Mouse (Mus musculus) CH12.LX (cell line): Measurements from ENCODE around the gene Cyp27a1. TPM values are rescaled to one million over a fixed set of nuclear protein-coding genes. Genes with fewer than 3 reads are reported as not detected.
A peak's percentile ranks its signal among the peaks of the same experiment; 100 is the strongest.

Experiments
- DNase-seq: peaks from one replicate; pipeline ENCODE4 v3.0.0-alpha.2; 2013; ENCODE audit errors: extremely low read depth
- H3K27ac ChIP-seq: 2 replicates; pipeline ENCODE4 v1.5.1; 2012; ENCODE audit warnings: low read depth, mild to moderate bottlenecking, control low read depth, moderate library complexity; ENCODE audit not compliant: insufficient read depth
- H3K27me3 ChIP-seq: replicated peaks from 2 replicates; pipeline ENCODE3; 2012; ENCODE audit warnings: inconsistent platforms
- H3K36me3 ChIP-seq, 2 experiments: replicated peaks in 1 of 2; 2 replicates each; pipeline versions ENCODE3 to v1.6.1; 2012; ENCODE audit warnings: inconsistent platforms in 1 of 2, low read length in 1 of 2, mild to moderate bottlenecking in 1 of 2, mixed read lengths in 1 of 2, moderate library complexity in 1 of 2; ENCODE audit not compliant: control insufficient read depth in 1 of 2, insufficient read depth in 1 of 2
- H3K4me1 ChIP-seq, 2 experiments: 2 replicates each; pipeline ENCODE4 v1.6.1; 2012; ENCODE audit warnings: inconsistent platforms in 1 of 2, moderate library complexity in 1 of 2; ENCODE audit not compliant: insufficient read depth in 2 of 2, control insufficient read depth in 1 of 2
- H3K4me2 ChIP-seq: 2 replicates; pipeline ENCODE4 v1.6.1; 2012; ENCODE audit warnings: low read depth, mild to moderate bottlenecking, control low read depth; ENCODE audit not compliant: poor library complexity, insufficient read depth, severe bottlenecking
- H3K4me3 ChIP-seq, 3 experiments: fragments of 150-350 bp in 1 of 3; sonication (generic) in 1 of 3; replicated peaks in 1 of 3; 2 replicates each; pipeline versions ENCODE3 to v1.5.1; 2011 to 2012; ENCODE audit warnings: low read depth in 2 of 3, low read length in 2 of 3, mild to moderate bottlenecking in 2 of 3, moderate library complexity in 2 of 3, control low read depth in 1 of 3, improper control_type of control experiment in 1 of 3, inconsistent platforms in 1 of 3, mixed read lengths in 1 of 3; ENCODE audit not compliant: poor library complexity in 1 of 3
- H3K79me2 ChIP-seq: replicated peaks from 2 replicates; pipeline ENCODE4 v1.6.1; 2012; ENCODE audit warnings: mild to moderate bottlenecking, moderate library complexity; ENCODE audit not compliant: control insufficient read depth, poor library complexity, insufficient read depth, severe bottlenecking; ENCODE audit errors: extremely low read depth
- H3K9ac ChIP-seq: 2 replicates; pipeline ENCODE4 v1.6.1; 2012; ENCODE audit warnings: low read depth, mild to moderate bottlenecking, control low read depth, moderate library complexity; ENCODE audit not compliant: insufficient read depth
- H3K9me3 ChIP-seq: replicated peaks from 2 replicates; pipeline ENCODE3; 2012; ENCODE audit warnings: low read length, inconsistent platforms, mixed read lengths
- BHLHE40 ChIP-seq: IDR thresholded peaks from 2 replicates; pipeline ENCODE4 v1.6.1; 2011; ENCODE audit warnings: mild to moderate bottlenecking, low read depth, low read length, improper control_type of control experiment
- CHD2 ChIP-seq: IDR thresholded peaks from 2 replicates; pipeline ENCODE4 v1.6.1; 2011; ENCODE audit warnings: low read length, improper control_type of control experiment
- CTCF ChIP-seq, 2 experiments: IDR thresholded peaks in 1 of 2; conservative IDR thresholded peaks in 1 of 2; 2 replicates each; pipeline ENCODE4 v1.5.1; 2011 to 2012; ENCODE audit warnings: low read depth in 2 of 2, low read length in 2 of 2, improper control_type of control experiment in 1 of 2, inconsistent platforms in 1 of 2, mild to moderate bottlenecking in 1 of 2, moderate library complexity in 1 of 2
- ELF1 ChIP-seq: IDR thresholded peaks from 2 replicates; pipeline ENCODE4 v1.6.1; 2014; ENCODE audit warnings: low read depth, mild to moderate bottlenecking, inconsistent platforms, low read length, improper control_type of control experiment
- EP300 ChIP-seq: IDR thresholded peaks from 2 replicates; pipeline ENCODE4 v1.6.1; 2011; ENCODE audit warnings: low read length, improper control_type of control experiment
- GABPA ChIP-seq: IDR thresholded peaks from 2 replicates; pipeline ENCODE4 v1.6.1; 2012; ENCODE audit warnings: low read depth, low read length, improper control_type of control experiment, inconsistent platforms; ENCODE audit not compliant: insufficient replicate concordance
- HCFC1 ChIP-seq: IDR thresholded peaks from 2 replicates; pipeline ENCODE4 v1.6.1; 2012; ENCODE audit warnings: low read depth, mild to moderate bottlenecking, inconsistent platforms, low read length, improper control_type of control experiment
- IRF4 ChIP-seq: IDR thresholded peaks from 2 replicates; pipeline ENCODE4 v1.6.1; 2014; ENCODE audit warnings: low read depth, mild to moderate bottlenecking, inconsistent platforms, low read length, improper control_type of control experiment
- JUN ChIP-seq: IDR thresholded peaks from 2 replicates; pipeline ENCODE4 v1.6.1; 2011; ENCODE audit warnings: low read depth, mild to moderate bottlenecking, low read length, improper control_type of control experiment, moderate library complexity; ENCODE audit not compliant: insufficient read depth
- JUND ChIP-seq: conservative IDR thresholded peaks from 2 replicates; pipeline ENCODE4 v1.6.1; 2011; ENCODE audit warnings: low read depth, low read length, improper control_type of control experiment
- KAT2A ChIP-seq: IDR thresholded peaks from 2 replicates; pipeline ENCODE4 v1.6.1; 2012; ENCODE audit warnings: low read length, improper control_type of control experiment, inconsistent platforms; ENCODE audit not compliant: insufficient replicate concordance
- MYC ChIP-seq: IDR thresholded peaks from 2 replicates; pipeline ENCODE4 v1.6.1; 2011; ENCODE audit warnings: low read depth, mild to moderate bottlenecking, improper control_type of control experiment, low read length
- PAX5 ChIP-seq: IDR thresholded peaks from 2 replicates; pipeline ENCODE4 v1.6.1; 2012; ENCODE audit warnings: low read length, inconsistent platforms, mixed read lengths
- POLR2A ChIP-seq: IDR thresholded peaks from 2 replicates; pipeline ENCODE4 v1.6.1; 2011; ENCODE audit warnings: low read depth, mild to moderate bottlenecking, improper control_type of control experiment, low read length
- POLR2AphosphoS2 ChIP-seq: IDR thresholded peaks from 2 replicates; pipeline ENCODE4 v1.6.1; 2011; ENCODE audit warnings: low read depth, low read length, improper control_type of control experiment
- SMC3 ChIP-seq: IDR thresholded peaks from 2 replicates; pipeline ENCODE4 v1.6.1; 2011; ENCODE audit warnings: low read depth, low read length, improper control_type of control experiment
- UBTF ChIP-seq: IDR thresholded peaks from 2 replicates; pipeline ENCODE4 v1.6.1; 2012; ENCODE audit warnings: low read depth, mild to moderate bottlenecking, inconsistent platforms, low read length, improper control_type of control experiment, moderate library complexity
- USF1 ChIP-seq: IDR thresholded peaks from 2 replicates; pipeline ENCODE4 v1.6.1; 2014; ENCODE audit warnings: low read depth, mild to moderate bottlenecking, inconsistent platforms, low read length, improper control_type of control experiment
- USF2 ChIP-seq: conservative IDR thresholded peaks from 2 replicates; pipeline ENCODE4 v1.6.1; 2011; ENCODE audit warnings: low read depth, low read length, improper control_type of control experiment
- ZC3H11A ChIP-seq: IDR thresholded peaks from 2 replicates; pipeline ENCODE4 v1.6.1; 2012; ENCODE audit warnings: low read depth, mild to moderate bottlenecking, inconsistent platforms, low read length, improper control_type of control experiment
- ZMIZ1 ChIP-seq: IDR thresholded peaks from 2 replicates; pipeline ENCODE4 v1.6.1; 2012; ENCODE audit warnings: low read depth, mild to moderate bottlenecking, inconsistent platforms, low read length, improper control_type of control experiment
- ZNF384 ChIP-seq: IDR thresholded peaks from 2 replicates; pipeline ENCODE4 v1.6.1; 2012; ENCODE audit warnings: low read depth, low read length, improper control_type of control experiment, inconsistent platforms
- dilution Hi-C: fragments of 300-500 bp; cut with MboI; formaldehyde crosslinking; loops from 2 replicates; pipeline ENCODE4 v1.14.3; 2020; ENCODE audit warnings: low sequenced_read_pairs; ENCODE audit not compliant: extremely low pct_unique_long_range_greater_than_20kb, extremely low pct_ligation_motif_present
- in situ Hi-C: fragments of 300-500 bp; cut with MboI; formaldehyde crosslinking; loops from 3 replicates; pipeline ENCODE4 v1.14.3; 2019; ENCODE audit warnings: low sequenced_read_pairs, low pct_ligation_motif_present, low pct_unique_long_range_greater_than_20kb, mixed read lengths
- polyA plus RNA-seq: library from polyadenylated mRNA; unstranded; fragments of >175 nt; gene quantifications from 2 replicates; pipeline ENCODE4 v1.2.1, GENCODE M21; 2012; ENCODE audit warnings: low read depth; ENCODE audit not compliant: insufficient read length
- total RNA-seq, 2 experiments: library from RNA; depleted of rRNA; stranded (reverse); fragments of 300-350 nt in 1 of 2; fragments of >200 nt in 1 of 2; gene quantifications; 2 replicates each; pipeline ENCODE4 v1.2.3; 2012 to 2014

Cyp27a1 gene
- total and polyA plus RNA-seq, 3 experiments, result not detected

DNA sequence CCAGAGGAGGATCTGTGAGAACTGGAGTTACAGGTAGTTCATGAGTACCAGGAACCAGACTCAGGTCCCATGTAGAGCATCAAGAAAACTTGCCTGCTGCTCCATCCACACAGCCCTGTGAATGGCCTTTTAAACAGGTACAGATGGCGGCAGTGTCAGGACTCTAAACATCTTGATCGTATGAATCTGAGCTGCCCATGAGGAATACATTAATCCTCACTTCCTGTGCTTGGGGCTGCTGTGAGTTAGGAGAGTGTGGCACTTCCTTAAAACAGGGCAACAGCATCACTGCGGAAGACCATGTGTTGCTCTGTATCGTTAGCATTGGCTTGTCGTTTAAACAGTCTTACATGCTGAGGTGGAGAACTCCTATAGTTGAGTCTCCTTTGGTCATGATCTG, 2.1 kb downstream of the Cyp27a1 start:
- no peak overlapping the region for H3K27ac ChIP-seq
- TF ChIP-seq JUND (no peak), KAT2A (no peak), CHD2 (no peak), EP300 (no peak), UBTF (no peak), HCFC1 (no peak), GABPA (no peak), POLR2A (no peak)
- no peak overlapping the region for H3K4me2 ChIP-seq

DNA sequence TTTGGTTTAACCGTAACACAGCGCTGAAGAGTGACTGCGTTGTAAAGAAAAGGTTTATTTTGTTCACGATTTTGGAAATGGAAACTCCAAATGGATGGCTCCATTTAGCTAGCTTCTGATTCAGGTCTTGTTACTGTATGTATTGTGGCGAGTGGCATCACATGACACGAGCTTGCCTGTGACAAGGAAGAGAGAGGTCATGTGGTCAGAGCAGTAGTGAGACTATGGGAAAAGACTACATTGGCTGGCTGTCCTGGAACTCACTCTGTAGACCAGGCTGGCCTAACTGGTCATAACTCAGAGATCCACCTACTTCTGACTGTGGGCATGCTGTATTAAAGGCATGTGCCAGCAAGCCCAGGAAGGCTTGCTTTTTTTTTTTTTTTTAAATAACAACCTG, 2.5 kb downstream of the Cyp27a1 start:
- Histone ChIP-seq H3K4me2 (no peak overlapping the region), H3K4me1 (peaks cover 0 to 24% of the 10 kb centered on the region in 2 experiments; a peak in 3 of 4 replicates), H3K9ac (no peak overlapping the region), H3K27me3 (no peaks in the 10 kb centered on the region), H3K27ac (no peak overlapping the region), H3K36me3 (no peaks in the 10 kb centered on the region), H3K4me3 (no peak overlapping the region), H3K79me2 (no peaks in the 10 kb centered on the region), H3K9me3 (no peaks in the 10 kb centered on the region)
- 0 out of 2 replicates have a peak, but pooled peaks have one; percentile 6 for TF ChIP-seq USF2
- peak; percentile 10; the same call in 1 of the 2 replicates for TF ChIP-seq USF1
- no peak for TF ChIP-seq JUND
- in situ Hi-C loops (loop anchor here (5.0 kb wide), 1 partner anchor 36 kb away; no protein-coding TSS in a partner anchor), dilution Hi-C loops (no loop called here)
- DNase-seq, result no peak

More for the DNA sequence above, 2.1 kb downstream of the Cyp27a1 start:
- H3K36me3 ChIP-seq, result no peaks in the 10 kb centered on the region
- peaks cover 0 to 21% of the 10 kb centered on the region in 2 experiments; a peak in 3 of 4 replicates for H3K4me1 ChIP-seq
- no peaks in the 10 kb centered on the region for H3K9me3 ChIP-seq
- H3K79me2 ChIP-seq, result no peaks in the 10 kb centered on the region
- no peaks in the 10 kb centered on the region for H3K27me3 ChIP-seq
- no peak overlapping the region for H3K9ac ChIP-seq
- in situ Hi-C loops (loop anchor here (5.0 kb wide), 1 partner anchor 37 kb away; no protein-coding TSS in a partner anchor), dilution Hi-C loops (no loop called here)
- no peak for DNase-seq
- no peak overlapping the region for H3K4me3 ChIP-seq

DNA sequence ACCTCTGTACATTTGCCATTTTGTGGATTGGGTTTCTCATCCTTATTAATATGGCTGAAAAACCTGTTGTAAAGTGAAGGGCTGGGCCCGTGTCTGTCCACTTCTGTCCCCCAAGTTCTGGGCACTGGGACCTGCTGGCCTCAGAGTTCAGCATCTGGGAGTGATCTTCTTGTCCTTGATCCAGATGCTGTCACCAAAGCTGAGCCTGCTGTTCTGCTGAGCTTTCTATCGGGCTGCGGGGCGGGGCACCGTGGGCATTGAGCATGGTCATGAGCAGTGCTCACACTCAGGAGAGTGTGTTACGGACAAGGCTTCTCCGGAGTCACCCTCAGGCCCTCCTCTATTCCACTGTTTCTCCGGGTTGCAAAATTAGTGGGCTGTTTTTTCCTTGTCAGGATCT, 4.7 kb downstream of the Cyp27a1 start:
- Histone ChIP-seq H3K79me2 (no peaks in the 10 kb centered on the region), H3K4me1 (peaks cover 7 to 29% of the 10 kb centered on the region in 2 experiments), H3K4me2 (no peak overlapping the region), H3K4me3 (no peak overlapping the region), H3K9me3 (no peaks in the 10 kb centered on the region)
- no peak for TF ChIP-seq PAX5
- no peak for TF ChIP-seq CTCF (conservative IDR thresholded peaks at IDR 0.05 in 1 of 2, IDR thresholded peaks at IDR 0.05 in 1 of 2; ENCODE audit: low read depth in 2 of 2, low read length in 2 of 2)
- no peak for TF ChIP-seq ZNF384
- no peak for TF ChIP-seq POLR2AphosphoS2
- TF ChIP-seq USF2, result no peak
- TF ChIP-seq BHLHE40, result no peak
- TF ChIP-seq ZC3H11A, result no peak
- no peak for TF ChIP-seq POLR2A
- TF ChIP-seq EP300, result no peak
- no peak for TF ChIP-seq JUN
- TF ChIP-seq IRF4, result no peak
- TF ChIP-seq ZMIZ1, result no peak
- no peak for TF ChIP-seq ELF1
- TF ChIP-seq MYC, result no peak
- TF ChIP-seq SMC3, result no peak
- TF ChIP-seq, all 38 proteins: peak for 0
- H3K9ac ChIP-seq, result no peak overlapping the region
- no peaks in the 10 kb centered on the region for H3K27me3 ChIP-seq
- in situ Hi-C loops (loop anchor here (5.0 kb wide), 1 partner anchor 34 kb away; no protein-coding TSS in a partner anchor), dilution Hi-C loops (no loop called here)
- DNase-seq, result no peak
- H3K27ac ChIP-seq, result no peak overlapping the region
- no peaks in the 10 kb centered on the region for H3K36me3 ChIP-seq
